Comparison of ENCODE assay signal across 17 mouse cellular contexts in the genomic region with DNA sequence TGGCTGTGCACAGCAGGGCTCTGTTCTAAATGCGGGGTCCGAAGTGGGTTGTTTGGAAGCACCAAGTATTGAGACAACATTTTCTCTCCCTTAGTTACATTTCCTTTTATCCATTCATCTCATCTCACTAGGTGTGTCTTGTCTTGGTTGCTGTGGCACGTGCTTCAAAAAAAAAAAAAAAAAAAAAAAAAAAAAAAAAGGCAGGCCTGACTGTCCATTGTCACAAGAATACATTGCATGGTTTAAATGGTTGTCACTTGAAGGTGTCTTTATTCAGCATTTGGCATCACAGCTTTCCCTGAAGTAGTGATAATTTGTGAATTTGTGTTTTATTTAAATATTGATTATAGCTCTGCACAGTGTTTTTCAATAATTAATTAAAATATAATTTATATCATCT.
DNase-seq lines count a peak whose midpoint lies in the region; ATAC-seq and TF ChIP-seq lines count a peak whose summit lies in the region.
"Had no signal": no experiment of that assay in that cellular context is flagged by ENCODE, and none has a peak within 500 bp of the region (broad histone marks: within the 10 kb centered on the region; RNA-seq: fewer than 3 reads in every experiment).

No protein-coding gene starts in this region.

- TF ChIP-seq POLR2A in CH12.LX (IDR thresholded peaks at IDR 0.05; ENCODE audit: low read depth, low read length): no peak

- ATAC-seq in heart, postnatal 0 days (ENCODE audit: insufficient read depth, low read depth): no peak
- ATAC-seq in intestine, embryonic 16.5 days: no peak
- ATAC-seq in midbrain, embryonic 16.5 days: no peak
- ATAC-seq: CD4-positive, CD25-positive, alpha-beta regulatory T cell, adult 4 months; forebrain, embryonic 16.5 days had no signal

- TF ChIP-seq CTCF in gastrocnemius, adult 2 months (IDR thresholded peaks at IDR 0.05): no peak
- no peak for TF ChIP-seq CTCF in heart, postnatal 0 days (IDR thresholded peaks at IDR 0.05; ENCODE audit: low read depth)
- no peak for TF ChIP-seq CTCF in CH12.LX (conservative IDR thresholded peaks at IDR 0.05 in 1 of 2, IDR thresholded peaks at IDR 0.05 in 1 of 2; ENCODE audit: low read depth in 2 of 2, low read length in 2 of 2)

- no peak for TF ChIP-seq RAD21 in CH12.LX (IDR thresholded peaks at IDR 0.05; ENCODE audit: low read depth, low read length)

- no peaks in the 10 kb centered on the region for H3K9me3 ChIP-seq in heart, postnatal 0 days (replicated peaks; ENCODE audit: control insufficient read depth, low read length)
- no peaks in the 10 kb centered on the region for H3K9me3 ChIP-seq in CH12.LX (replicated peaks; ENCODE audit: low read length)
- no peaks in the 10 kb centered on the region for H3K9me3 ChIP-seq in intestine, embryonic 16.5 days (ENCODE audit: control insufficient read depth, low read length)
- H3K9me3 ChIP-seq in midbrain, embryonic 16.5 days (replicated peaks; ENCODE audit: control insufficient read depth, low read length, poor library complexity, severe bottlenecking): no peaks in the 10 kb centered on the region
- H3K9me3 ChIP-seq: embryonic facial prominence, embryonic 13.5 days; forebrain, embryonic 12.5 days; hindbrain, embryonic 10.5 days had no signal

- intact Hi-C loops in gastrocnemius, adult 2 months (cut with DNase I): no loop called here
- intact Hi-C loops in gastrocnemius, postnatal 36 days (cut with DNase I): no loop called here

- H3K4me2 ChIP-seq in heart, postnatal 0 days (ENCODE audit: low read depth, low read length): peak overlapping the region; percentile 48
- no peak overlapping the region for H3K4me2 ChIP-seq in CH12.LX (ENCODE audit: insufficient read depth, low read depth, poor library complexity, severe bottlenecking)
- H3K4me2 ChIP-seq in intestine, embryonic 16.5 days (ENCODE audit: low read depth, low read length): peak overlapping the region; percentile 33
- H3K4me2 ChIP-seq in midbrain, embryonic 16.5 days (ENCODE audit: low read length): no peak overlapping the region
- H3K4me2 ChIP-seq: embryonic facial prominence, embryonic 13.5 days; forebrain, embryonic 12.5 days; heart, embryonic 11.5 days had no signal

- no peaks in the 10 kb centered on the region for H3K36me3 ChIP-seq in heart, postnatal 0 days (replicated peaks; ENCODE audit: control insufficient read depth, insufficient read depth, low read length)
- no peaks in the 10 kb centered on the region for H3K36me3 ChIP-seq in CH12.LX (replicated peaks in 1 of 2; ENCODE audit: control insufficient read depth in 1 of 2, insufficient read depth in 1 of 2, low read length in 1 of 2)
- no peaks in the 10 kb centered on the region for H3K36me3 ChIP-seq in intestine, embryonic 16.5 days (ENCODE audit: control insufficient read depth, insufficient read depth, low read length)
- no peaks in the 10 kb centered on the region for H3K36me3 ChIP-seq in midbrain, embryonic 16.5 days (ENCODE audit: control insufficient read depth, insufficient read depth, low read length)
- H3K36me3 ChIP-seq: embryonic facial prominence, embryonic 13.5 days; forebrain, embryonic 12.5 days; hindbrain, embryonic 10.5 days had no signal

- no peaks in the 10 kb centered on the region for H3K27me3 ChIP-seq in heart, postnatal 0 days (ENCODE audit: control insufficient read depth, insufficient read depth, low read length)
- no peaks in the 10 kb centered on the region for H3K27me3 ChIP-seq in CH12.LX (replicated peaks)
- no peaks in the 10 kb centered on the region for H3K27me3 ChIP-seq in intestine, embryonic 16.5 days (replicated peaks; ENCODE audit: control insufficient read depth, insufficient read depth, low read length)
- no peaks in the 10 kb centered on the region for H3K27me3 ChIP-seq in midbrain, embryonic 16.5 days (ENCODE audit: control insufficient read depth, insufficient read depth, low read depth, low read length)
- H3K27me3 ChIP-seq: embryonic facial prominence, embryonic 13.5 days; forebrain, embryonic 12.5 days had no signal

- TF ChIP-seq EP300 in heart, postnatal 0 days (IDR thresholded peaks at IDR 0.05; ENCODE audit: low read depth): no peak
- no peak for TF ChIP-seq EP300 in CH12.LX (IDR thresholded peaks at IDR 0.05; ENCODE audit: low read length)

- 0 out of 2 replicates have a peak overlapping the region, but pooled peaks have one; percentile 22 for H3K9ac ChIP-seq in heart, postnatal 0 days (replicated peaks; ENCODE audit: low read depth, low read length)
- H3K9ac ChIP-seq in CH12.LX (ENCODE audit: insufficient read depth, low read depth): no peak overlapping the region
- no peak overlapping the region for H3K9ac ChIP-seq in intestine, embryonic 16.5 days (ENCODE audit: low read depth, low read length)
- no peak overlapping the region for H3K9ac ChIP-seq in midbrain, embryonic 16.5 days (ENCODE audit: low read depth, low read length)
- H3K9ac ChIP-seq: embryonic facial prominence, embryonic 13.5 days; forebrain, embryonic 12.5 days; hindbrain, embryonic 14.5 days had no signal

- no peaks in the 10 kb centered on the region for H3K79me2 ChIP-seq in CH12.LX (replicated peaks; ENCODE audit: control insufficient read depth, extremely low read depth, insufficient read depth, poor library complexity, severe bottlenecking)

- dilution Hi-C loops in CH12.LX (cut with MboI; ENCODE audit: extremely low pct_ligation_motif_present, extremely low pct_unique_long_range_greater_than_20kb, low sequenced_read_pairs): no loop called here

- 0 out of 2 replicates have a peak overlapping the region, but pooled peaks have one; percentile 53 for H3K4me3 ChIP-seq in gastrocnemius, adult 2 months
- no peak overlapping the region for H3K4me3 ChIP-seq in heart, postnatal 0 days (ENCODE audit: low read depth, low read length)
- H3K4me3 ChIP-seq in CH12.LX (replicated peaks in 1 of 3; ENCODE audit: low read depth in 2 of 3, low read length in 2 of 3, poor library complexity in 1 of 3): no peak overlapping the region
- H3K4me3 ChIP-seq in intestine, embryonic 16.5 days (ENCODE audit: low read length): no peak overlapping the region
- H3K4me3 ChIP-seq in midbrain, embryonic 16.5 days (ENCODE audit: low read depth, low read length): no peak overlapping the region
- H3K4me3 ChIP-seq: embryonic facial prominence, embryonic 13.5 days; forebrain, embryonic 12.5 days; hindbrain, embryonic 10.5 days had no signal

- no peak overlapping the region for H3K27ac ChIP-seq in gastrocnemius, adult 2 months
- H3K27ac ChIP-seq in heart, postnatal 0 days (ENCODE audit: low read depth): peak overlapping the region; percentile 66; the same call in 1 of the 2 replicates
- H3K27ac ChIP-seq in CH12.LX (ENCODE audit: insufficient read depth, low read depth): no peak overlapping the region
- H3K27ac ChIP-seq in intestine, embryonic 16.5 days (ENCODE audit: low read length): no peak overlapping the region
- H3K27ac ChIP-seq in midbrain, embryonic 16.5 days (ENCODE audit: low read length): no peak overlapping the region
- H3K27ac ChIP-seq: embryonic facial prominence, embryonic 13.5 days; forebrain, embryonic 12.5 days; hindbrain, embryonic 10.5 days; hindbrain, embryonic 14.5 days had no signal

- 73% methylated on average over 3 of the region's 3 CpGs for WGBS in heart, postnatal 0 days
- 74% methylated on average over 3 of the region's 3 CpGs for WGBS in intestine, embryonic 16.5 days
- 68% methylated on average over 3 of the region's 3 CpGs for WGBS in midbrain, embryonic 16.5 days

- DNase-seq in gastrocnemius, adult 2 months: no peak
- no peak for DNase-seq in gastrocnemius, postnatal 36 days
- no peak for DNase-seq in heart, postnatal 0 days (ENCODE audit: low spot score)
- no peak for DNase-seq in heart, adult 18-20 months
- no peak for DNase-seq in CH12.LX (ENCODE audit: extremely low read depth)
- DNase-seq in right cerebral cortex, postnatal 36 days (ENCODE audit: low spot score in 2 of 2): no peak
- DNase-seq: B cell, adult 2 months; gastrocnemius, postnatal 14 days had no signal

- in situ Hi-C loops in CH12.LX (cut with MboI; ENCODE audit: low pct_ligation_motif_present, low pct_unique_long_range_greater_than_20kb, low sequenced_read_pairs): no loop called here

- H3K4me1 ChIP-seq in heart, postnatal 0 days (ENCODE audit: control insufficient read depth, insufficient read depth): peaks cover 8% of the 10 kb centered on the region; the same call in 1 of the 2 replicates
- H3K4me1 ChIP-seq in CH12.LX (ENCODE audit: control insufficient read depth in 1 of 2, insufficient read depth in 2 of 2): peaks cover 6 to 25% of the 10 kb centered on the region in 2 experiments; a peak in 3 of 4 replicates
- peaks cover 9% of the 10 kb centered on the region; the same call in 1 of the 2 replicates for H3K4me1 ChIP-seq in intestine, embryonic 16.5 days (ENCODE audit: control insufficient read depth, insufficient read depth, low read length)
- no peaks in the 10 kb centered on the region for H3K4me1 ChIP-seq in midbrain, embryonic 16.5 days (ENCODE audit: control insufficient read depth, insufficient read depth, low read length)
- H3K4me1 ChIP-seq: forebrain, embryonic 12.5 days; hindbrain, embryonic 10.5 days had no signal

TF ChIP-seq in CH12.LX, 34 proteins besides CTCF, POLR2A, EP300 and RAD21:
- no peak for TF ChIP-seq TCF12 (IDR thresholded peaks at IDR 0.05; ENCODE audit: low read depth, low read length)
- peak; percentile 85 for TF ChIP-seq ZNF384 (IDR thresholded peaks at IDR 0.05; ENCODE audit: low read depth, low read length)

Comparison
In these comparisons a context has a peak if more than half of its experiments do, and no peak if none do; other contexts are left out.
1. H3K4me2 ChIP-seq: peak in heart, postnatal 0 days (single experiment) and intestine, embryonic 16.5 days (single experiment); none in CH12.LX (single experiment) and midbrain, embryonic 16.5 days (single experiment).